Mouse (Mus musculus): ENCODE measurements around the gene Pbx1. TPM values are rescaled to one million over a fixed set of nuclear protein-coding genes. Genes with fewer than 3 reads are reported as not detected.

Gene Pbx1
- total RNA-seq, 1 experiment: 10.0 TPM

DNA sequence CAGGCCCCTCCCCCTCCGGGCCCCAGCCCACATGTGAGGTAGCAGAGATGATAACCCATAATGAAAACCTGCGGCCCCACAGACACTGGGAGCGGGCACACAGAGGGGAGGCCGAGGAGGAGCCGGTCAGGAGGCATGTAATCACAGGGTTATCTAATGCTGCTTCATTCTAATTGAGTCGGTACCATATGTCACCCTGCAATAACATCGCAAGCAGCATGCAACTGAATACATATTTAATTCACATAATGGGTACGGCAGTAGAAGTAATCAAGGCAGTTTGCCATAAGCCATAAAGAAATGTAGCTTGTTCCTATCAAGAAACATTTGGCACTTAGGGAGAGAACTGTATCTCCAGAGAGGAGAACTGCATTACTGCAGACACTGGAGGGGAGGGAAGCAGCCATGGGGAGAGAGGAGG lies 123.0 kb downstream of the Pbx1 start:
- Histone ChIP-seq H3K4me1 (ENCODE audit: control insufficient read depth in 2 of 2, insufficient read depth in 2 of 2, low read length in 2 of 2, poor library complexity in 1 of 2) (no peaks in the 10 kb centered on the region), H3K9me3 (ENCODE audit: control insufficient read depth, insufficient read depth, low read depth, low read length) (no peaks in the 10 kb centered on the region), H3K4me3 (ENCODE audit: insufficient read depth in 1 of 2, low read depth in 1 of 2, low read length in 2 of 2, poor library complexity in 1 of 2, severe bottlenecking in 1 of 2) (no peak overlapping the region), H3K36me3 (ENCODE audit: control insufficient read depth, insufficient read depth, low read length, poor library complexity, severe bottlenecking) (no peaks in the 10 kb centered on the region), H3K27ac (ENCODE audit: insufficient read depth, low read depth, low read length, poor library complexity, severe bottlenecking) (no peak overlapping the region), H3K9ac (ENCODE audit: insufficient read depth, low read depth, low read length, poor library complexity, severe bottlenecking) (no peak overlapping the region)
- TF ChIP-seq MAFK (IDR thresholded peaks at IDR 0.05; ENCODE audit: insufficient read depth, low read depth, low read length) (no peak), CHD2 (IDR thresholded peaks at IDR 0.05; ENCODE audit: low read depth, low read length) (no peak), HCFC1 (IDR thresholded peaks at IDR 0.05; ENCODE audit: borderline replicate concordance, insufficient read depth, low read length) (no peak)
- no peak for DNase-seq (ENCODE audit: low read depth, low spot score)
- in situ Hi-C loops (cut with MboI; ENCODE audit: low sequenced_read_pairs in 2 of 2, unreplicated experiment in 2 of 2): no loop called here

DNA sequence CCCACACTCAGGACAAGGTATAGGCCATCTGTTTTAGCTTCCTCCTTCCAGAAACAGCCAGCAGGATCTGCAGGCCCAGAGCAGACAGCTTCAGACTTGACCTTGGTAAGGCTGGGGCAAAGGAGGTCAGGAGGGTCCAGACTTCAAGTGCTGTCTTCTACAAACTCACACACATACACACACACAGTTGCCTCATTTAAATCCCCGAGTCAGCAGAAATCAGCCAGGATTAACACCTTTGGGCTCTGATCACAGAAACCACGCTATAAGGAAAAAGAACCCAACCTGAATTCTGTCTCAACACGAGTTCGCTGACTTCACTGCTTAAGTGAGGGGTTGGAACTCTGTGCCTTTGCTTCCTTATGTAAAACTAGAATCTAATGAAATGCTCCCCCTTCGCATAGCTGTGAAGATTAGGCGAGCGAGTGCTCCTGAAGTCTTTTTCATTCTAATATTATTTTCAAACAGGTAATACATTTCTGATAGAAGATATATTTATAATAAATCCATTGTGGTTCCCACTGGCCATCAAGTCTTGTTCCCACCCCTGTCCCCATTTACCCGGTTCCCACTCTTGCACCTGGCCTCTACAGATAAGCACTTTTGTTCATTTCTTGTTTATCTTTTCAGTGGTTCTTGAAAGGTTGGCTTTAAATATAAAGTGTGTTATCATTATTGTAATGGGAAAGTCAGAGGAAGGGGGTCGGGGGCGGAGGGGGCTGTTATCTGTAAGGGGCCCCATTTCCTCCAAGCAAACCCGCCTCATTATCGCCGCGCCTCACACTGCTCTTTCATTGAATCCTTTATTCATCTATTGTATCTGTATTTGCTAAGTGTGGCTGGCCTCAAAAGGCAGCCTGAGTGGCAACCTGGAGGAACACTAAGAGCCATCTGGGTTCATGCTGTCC lies 124.5 kb downstream of the Pbx1 start:
- no peak for DNase-seq (ENCODE audit: low read depth, low spot score)
- no peaks in the 10 kb centered on the region for H3K9me3 ChIP-seq (ENCODE audit: control insufficient read depth, insufficient read depth, low read depth, low read length)
- no peak overlapping the region for H3K9ac ChIP-seq (ENCODE audit: insufficient read depth, low read depth, low read length, poor library complexity, severe bottlenecking)
- no peak overlapping the region for H3K27ac ChIP-seq (ENCODE audit: insufficient read depth, low read depth, low read length, poor library complexity, severe bottlenecking)
- TF ChIP-seq MAFK (IDR thresholded peaks at IDR 0.05; ENCODE audit: insufficient read depth, low read depth, low read length): peak; percentile 93
- TF ChIP-seq CHD2 (IDR thresholded peaks at IDR 0.05; ENCODE audit: low read depth, low read length): no peak
- TF ChIP-seq HCFC1 (IDR thresholded peaks at IDR 0.05; ENCODE audit: borderline replicate concordance, insufficient read depth, low read length): no peak
- TF ChIP-seq ZC3H11A (IDR thresholded peaks at IDR 0.05; ENCODE audit: borderline replicate concordance, low read depth, low read length): no peak
- no peak for TF ChIP-seq ZNF384 (IDR thresholded peaks at IDR 0.05; ENCODE audit: low read depth, low read length)
- in situ Hi-C loops (cut with MboI; ENCODE audit: low sequenced_read_pairs in 2 of 2, unreplicated experiment in 2 of 2): no loop called here
- no peaks in the 10 kb centered on the region for H3K36me3 ChIP-seq (ENCODE audit: control insufficient read depth, insufficient read depth, low read length, poor library complexity, severe bottlenecking)
- H3K4me1 ChIP-seq (ENCODE audit: control insufficient read depth in 2 of 2, insufficient read depth in 2 of 2, low read length in 2 of 2, poor library complexity in 1 of 2): no peaks in the 10 kb centered on the region
- H3K4me3 ChIP-seq (ENCODE audit: insufficient read depth in 1 of 2, low read depth in 1 of 2, low read length in 2 of 2, poor library complexity in 1 of 2, severe bottlenecking in 1 of 2): no peak overlapping the region

DNA sequence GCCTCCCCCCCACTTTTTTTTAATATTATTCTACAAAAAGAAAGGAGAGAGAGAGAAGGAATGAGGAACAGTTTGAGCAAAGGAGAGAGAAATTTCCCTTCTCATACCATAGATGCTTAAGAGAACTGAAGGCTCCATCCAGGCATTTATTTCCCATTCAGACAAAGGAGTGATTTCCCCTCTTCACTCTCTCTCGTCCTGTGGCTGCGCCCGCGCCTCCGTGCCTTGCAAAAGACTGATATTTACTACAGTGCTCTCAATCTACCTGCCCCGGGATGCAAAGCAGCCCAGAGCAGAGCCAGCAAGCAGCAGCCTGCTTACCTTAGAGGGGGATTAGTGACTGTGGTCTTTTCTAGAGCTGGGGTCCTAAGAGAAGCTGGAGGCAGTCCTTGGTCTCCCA lies 131.6 kb downstream of the Pbx1 start:
- Histone ChIP-seq H3K4me1 (ENCODE audit: control insufficient read depth in 2 of 2, insufficient read depth in 2 of 2, low read length in 2 of 2, poor library complexity in 1 of 2) (no peaks in the 10 kb centered on the region), H3K27ac (ENCODE audit: insufficient read depth, low read depth, low read length, poor library complexity, severe bottlenecking) (0 out of 2 replicates have a peak overlapping the region, but pooled peaks have one; percentile 22), H3K9me3 (ENCODE audit: control insufficient read depth, insufficient read depth, low read depth, low read length) (no peaks in the 10 kb centered on the region), H3K36me3 (ENCODE audit: control insufficient read depth, insufficient read depth, low read length, poor library complexity, severe bottlenecking) (no peaks in the 10 kb centered on the region), H3K9ac (ENCODE audit: insufficient read depth, low read depth, low read length, poor library complexity, severe bottlenecking) (no peak overlapping the region), H3K4me3 (ENCODE audit: insufficient read depth in 1 of 2, low read depth in 1 of 2, low read length in 2 of 2, poor library complexity in 1 of 2, severe bottlenecking in 1 of 2) (no peak overlapping the region)
- TF ChIP-seq CHD2 (IDR thresholded peaks at IDR 0.05; ENCODE audit: low read depth, low read length) (no peak), MAFK (IDR thresholded peaks at IDR 0.05; ENCODE audit: insufficient read depth, low read depth, low read length) (no peak), HCFC1 (IDR thresholded peaks at IDR 0.05; ENCODE audit: borderline replicate concordance, insufficient read depth, low read length) (no peak), ZC3H11A (IDR thresholded peaks at IDR 0.05; ENCODE audit: borderline replicate concordance, low read depth, low read length) (no peak), ZNF384 (IDR thresholded peaks at IDR 0.05; ENCODE audit: low read depth, low read length) (no peak)
- DNase-seq (ENCODE audit: low read depth, low spot score): no peak
- in situ Hi-C loops (cut with MboI; ENCODE audit: low sequenced_read_pairs in 2 of 2, unreplicated experiment in 2 of 2): no loop called here

DNA sequence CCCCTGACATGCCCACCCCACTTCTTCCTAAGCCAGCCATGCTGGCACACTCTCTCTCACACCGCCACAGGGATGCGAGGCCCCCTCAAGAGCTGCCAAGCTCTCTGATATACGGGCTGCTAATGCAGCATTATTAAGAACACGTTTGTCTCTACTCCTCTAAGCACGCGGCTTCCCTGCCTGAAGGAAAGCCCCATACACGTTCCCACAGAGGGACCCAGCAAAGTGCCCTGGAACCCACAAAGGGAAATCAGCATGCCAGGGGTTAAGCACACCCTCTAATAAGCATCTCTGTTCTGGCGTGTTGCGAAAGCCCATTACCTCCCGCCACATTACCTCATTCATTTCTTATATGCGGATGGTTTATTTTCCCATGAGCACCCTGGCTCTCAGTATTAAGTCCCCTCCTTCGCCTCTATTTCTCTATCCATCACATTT lies 132.1 kb downstream of the Pbx1 start:
- H3K36me3 ChIP-seq (ENCODE audit: control insufficient read depth, insufficient read depth, low read length, poor library complexity, severe bottlenecking): no peaks in the 10 kb centered on the region
- no peak overlapping the region for H3K27ac ChIP-seq (ENCODE audit: insufficient read depth, low read depth, low read length, poor library complexity, severe bottlenecking)
- DNase-seq (ENCODE audit: low read depth, low spot score): no peak
- H3K9ac ChIP-seq (ENCODE audit: insufficient read depth, low read depth, low read length, poor library complexity, severe bottlenecking): no peak overlapping the region
- no peaks in the 10 kb centered on the region for H3K9me3 ChIP-seq (ENCODE audit: control insufficient read depth, insufficient read depth, low read depth, low read length)
- H3K4me1 ChIP-seq (ENCODE audit: control insufficient read depth in 2 of 2, insufficient read depth in 2 of 2, low read length in 2 of 2, poor library complexity in 1 of 2): no peaks in the 10 kb centered on the region
- no peak for TF ChIP-seq CHD2 (IDR thresholded peaks at IDR 0.05; ENCODE audit: low read depth, low read length)
- H3K4me3 ChIP-seq (ENCODE audit: insufficient read depth in 1 of 2, low read depth in 1 of 2, low read length in 2 of 2, poor library complexity in 1 of 2, severe bottlenecking in 1 of 2): no peak overlapping the region
- in situ Hi-C loops (cut with MboI; ENCODE audit: low sequenced_read_pairs in 2 of 2, unreplicated experiment in 2 of 2): no loop called here

DNA sequence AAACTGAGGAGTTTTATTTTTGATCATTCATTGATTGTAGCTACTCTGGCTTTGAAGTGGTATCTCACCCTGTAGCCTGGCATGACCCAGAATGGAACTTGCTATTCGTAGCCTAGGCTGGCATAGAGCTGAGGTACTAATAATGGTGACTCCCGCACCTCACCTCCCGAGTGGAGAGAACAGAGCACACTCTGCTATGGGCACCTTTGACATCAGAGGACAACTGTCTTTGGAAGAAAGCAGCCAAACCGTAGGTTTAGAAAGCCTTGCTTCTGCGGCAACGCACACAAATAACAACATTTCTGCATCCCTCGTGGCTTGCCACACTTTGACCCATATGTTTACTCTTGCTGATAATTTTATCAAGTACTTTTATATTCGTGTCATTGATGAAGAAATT lies 132.9 kb downstream of the Pbx1 start:
- in situ Hi-C loops (cut with MboI; ENCODE audit: low sequenced_read_pairs in 2 of 2, unreplicated experiment in 2 of 2): no loop called here
- Histone ChIP-seq H3K9me3 (ENCODE audit: control insufficient read depth, insufficient read depth, low read depth, low read length) (no peaks in the 10 kb centered on the region), H3K36me3 (ENCODE audit: control insufficient read depth, insufficient read depth, low read length, poor library complexity, severe bottlenecking) (no peaks in the 10 kb centered on the region), H3K27ac (ENCODE audit: insufficient read depth, low read depth, low read length, poor library complexity, severe bottlenecking) (no peak overlapping the region), H3K9ac (ENCODE audit: insufficient read depth, low read depth, low read length, poor library complexity, severe bottlenecking) (no peak overlapping the region), H3K4me3 (ENCODE audit: insufficient read depth in 1 of 2, low read depth in 1 of 2, low read length in 2 of 2, poor library complexity in 1 of 2, severe bottlenecking in 1 of 2) (no peak overlapping the region), H3K4me1 (ENCODE audit: control insufficient read depth in 2 of 2, insufficient read depth in 2 of 2, low read length in 2 of 2, poor library complexity in 1 of 2) (no peaks in the 10 kb centered on the region)
- TF ChIP-seq ZNF384 (IDR thresholded peaks at IDR 0.05; ENCODE audit: low read depth, low read length): no peak
- no peak for TF ChIP-seq ZC3H11A (IDR thresholded peaks at IDR 0.05; ENCODE audit: borderline replicate concordance, low read depth, low read length)
- no peak for TF ChIP-seq MAFK (IDR thresholded peaks at IDR 0.05; ENCODE audit: insufficient read depth, low read depth, low read length)
- TF ChIP-seq HCFC1 (IDR thresholded peaks at IDR 0.05; ENCODE audit: borderline replicate concordance, insufficient read depth, low read length): no peak
- no peak for TF ChIP-seq CHD2 (IDR thresholded peaks at IDR 0.05; ENCODE audit: low read depth, low read length)
- no peak for DNase-seq (ENCODE audit: low read depth, low spot score)

Measured in ES-E14 (cell line).